Mouse (Mus musculus) bone marrow macrophage, adult 2 months (primary cell): ENCODE measurements around the gene Slc22a3. TPM values are rescaled to one million over a fixed set of nuclear protein-coding genes. Genes with fewer than 3 reads are reported as not detected.

ENCODE experiments used
- H3K27ac ChIP-seq: 2 replicates; pipeline ENCODE4 v1.5.1; 2012; ENCODE audit warnings: low read depth, low read length; ENCODE audit not compliant: insufficient read depth
- H3K4me1 ChIP-seq: 2 replicates; pipeline ENCODE4 v1.6.1; 2012; ENCODE audit warnings: low read length; ENCODE audit not compliant: control insufficient read depth, insufficient read depth
- H3K4me3 ChIP-seq: 2 replicates; pipeline ENCODE4 v1.5.1; 2012; ENCODE audit warnings: mild to moderate bottlenecking, low read length, moderate library complexity; ENCODE audit not compliant: insufficient read depth
- CTCF ChIP-seq: IDR thresholded peaks from 2 replicates; pipeline ENCODE4 v1.5.1; 2012; ENCODE audit warnings: low read depth, mild to moderate bottlenecking, low read length, moderate library complexity
- POLR2A ChIP-seq: IDR thresholded peaks from 2 replicates; pipeline ENCODE4 v1.6.1; 2012; ENCODE audit warnings: mild to moderate bottlenecking, low read depth, low read length, borderline replicate concordance
- polyA plus RNA-seq: library from polyadenylated mRNA; stranded (reverse); fragments of >200 nt; gene quantifications from 2 replicates; pipeline ENCODE4 v1.2.4, GENCODE M21; 2012; ENCODE audit not compliant: missing spikeins, insufficient read depth, insufficient read length

Slc22a3 gene
- polyA plus RNA-seq, 1 experiment = not detected

GRCm38 (mm10) chr17:12437771-12438170 is 69.7 kb downstream of the Slc22a3 start:
- Histone ChIP-seq H3K4me1 (no peaks in the 10 kb centered on the region), H3K4me3 (no peak overlapping the region), H3K27ac (no peak overlapping the region)
- TF ChIP-seq CTCF (no peak), POLR2A (no peak)

- no peaks in the 10 kb centered on the region for H3K4me1 ChIP-seq
- no peak overlapping the region for H3K4me3 ChIP-seq
- TF ChIP-seq CTCF (no peak), POLR2A (no peak)
- H3K27ac ChIP-seq = no peak overlapping the region
These were observed 75.8 kb downstream of the Slc22a3 start for GRCm38 (mm10) chr17:12431707-12432106.

- no peak for TF ChIP-seq POLR2A
- TF ChIP-seq CTCF = no peak
- Histone ChIP-seq H3K27ac (no peak overlapping the region), H3K4me3 (no peak overlapping the region), H3K4me1 (no peaks in the 10 kb centered on the region)
These were observed 79.1 kb downstream of the Slc22a3 start for GRCm38 (mm10) chr17:12428369-12428768.

GRCm38 (mm10) chr17:12427156-12427555 is 80.3 kb downstream of the Slc22a3 start:
- H3K4me1 ChIP-seq = no peaks in the 10 kb centered on the region
- TF ChIP-seq POLR2A (no peak), CTCF (no peak)
- no peak overlapping the region for H3K27ac ChIP-seq
- H3K4me3 ChIP-seq = no peak overlapping the region

GRCm38 (mm10) chr17:12422143-12422542 is 85.4 kb downstream of the Slc22a3 start:
- no peak for TF ChIP-seq POLR2A
- TF ChIP-seq CTCF = no peak
- Histone ChIP-seq H3K4me3 (no peak overlapping the region), H3K27ac (no peak overlapping the region), H3K4me1 (no peaks in the 10 kb centered on the region)

- no peaks in the 10 kb centered on the region for H3K4me1 ChIP-seq
These were observed 86.5 kb downstream of the Slc22a3 start for GRCm38 (mm10) chr17:12420886-12421574.

GRCm38 (mm10) chr17:12419491-12420079 is 87.9 kb downstream of the Slc22a3 start:
- no peak for TF ChIP-seq POLR2A
- no peak for TF ChIP-seq CTCF
- Histone ChIP-seq H3K4me1 (no peaks in the 10 kb centered on the region), H3K27ac (no peak overlapping the region), H3K4me3 (no peak overlapping the region)

More at GRCm38 (mm10) chr17:12420886-12421574, 86.5 kb downstream of the Slc22a3 start:
- no peak overlapping the region for H3K27ac ChIP-seq
- H3K4me3 ChIP-seq = no peak overlapping the region
- TF ChIP-seq CTCF = peak; percentile 41
- TF ChIP-seq POLR2A = no peak

- Histone ChIP-seq H3K4me1 (no peaks in the 10 kb centered on the region), H3K4me3 (no peak overlapping the region), H3K27ac (no peak overlapping the region)
- TF ChIP-seq CTCF (peak; percentile 71), POLR2A (no peak)
These were observed 91.1 kb downstream of the Slc22a3 start for GRCm38 (mm10) chr17:12416250-12416895.

GRCm38 (mm10) chr17:12415741-12416140 is 91.8 kb downstream of the Slc22a3 start:
- Histone ChIP-seq H3K4me3 (no peak overlapping the region), H3K27ac (no peak overlapping the region), H3K4me1 (no peaks in the 10 kb centered on the region)
- TF ChIP-seq CTCF = no peak
- no peak for TF ChIP-seq POLR2A

- no peaks in the 10 kb centered on the region for H3K4me1 ChIP-seq
- TF ChIP-seq POLR2A (no peak), CTCF (no peak)
- no peak overlapping the region for H3K27ac ChIP-seq
- no peak overlapping the region for H3K4me3 ChIP-seq
These were observed 92.3 kb downstream of the Slc22a3 start for GRCm38 (mm10) chr17:12415031-12415735.
